Mouse (Mus musculus) heart, embryonic 11.5 days (tissue): ENCODE results near the gene Brcc3. TPM values are rescaled to one million over a fixed set of nuclear protein-coding genes. Genes with fewer than 3 reads are reported as not detected.
"Not testable (repeated sequence)": the region's sequence is repeated elsewhere in the genome, so short reads cannot be mapped to it uniquely, and the experiment has no call there.

Source experiments
- ATAC-seq: fragments of 200-750 bp; cut with Nextera tagmentation; replicated peaks from 2 replicates; pipeline ENCODE4 v1.8.0; 2017; ENCODE audit warnings: moderate library complexity; ENCODE audit not compliant: insufficient number of reproducible peaks, low FRiP score, low TSS enrichment
- H3K27ac ChIP-seq: fragments of 300-500 bp; sonication (generic); 2 replicates; pipeline ENCODE4 v1.5.1; 2014; ENCODE audit warnings: mild to moderate bottlenecking, low read depth, low read length
- H3K27me3 ChIP-seq: fragments of 300-500 bp; sonication (generic); 2 replicates; pipeline ENCODE4 v1.6.1; 2014; ENCODE audit warnings: mild to moderate bottlenecking, low read length, mixed read lengths; ENCODE audit not compliant: control insufficient read depth, insufficient read depth
- H3K36me3 ChIP-seq: fragments of 300-500 bp; sonication (generic); 2 replicates; pipeline ENCODE4 v1.6.1; 2014; ENCODE audit warnings: mild to moderate bottlenecking, low read length, moderate library complexity, mixed read lengths; ENCODE audit not compliant: control insufficient read depth, insufficient read depth
- H3K4me1 ChIP-seq: fragments of 300-500 bp; sonication (generic); 2 replicates; pipeline ENCODE4 v1.6.1; 2014; ENCODE audit warnings: low read length; ENCODE audit not compliant: control insufficient read depth, insufficient read depth
- H3K4me2 ChIP-seq: fragments of 300-500 bp; sonication (generic); 2 replicates; pipeline ENCODE4 v1.6.1; 2014; ENCODE audit warnings: mild to moderate bottlenecking, moderate library complexity
- H3K4me3 ChIP-seq: fragments of 300-500 bp; sonication (generic); 2 replicates; pipeline ENCODE4 v1.5.1; 2014; ENCODE audit warnings: low read depth, low read length
- H3K9ac ChIP-seq: fragments of 300-500 bp; sonication (generic); 2 replicates; pipeline ENCODE4 v1.6.1; 2014; ENCODE audit warnings: mild to moderate bottlenecking, low read depth, low read length, moderate library complexity
- H3K9me3 ChIP-seq: fragments of 300-500 bp; sonication (generic); replicated peaks from 2 replicates; pipeline ENCODE4 v1.6.1; 2016; ENCODE audit warnings: low read length; ENCODE audit not compliant: control insufficient read depth
- WGBS: fragments of 180-500 bp; shearing (Covaris S2); extraction: QIAGEN DNeasy Blood & Tissue Kit; methylation state at CpG from one replicate; pipeline ENCODE4 v1.1.7; 2014; ENCODE audit not compliant: insufficient replicate concordance; 5-methylcytosine and 5-hydroxymethylcytosine counted together
- polyA plus RNA-seq: library from polyadenylated mRNA; unstranded; fragments of >200 nt; fragmentation: Nextera tagmentation; extraction: Ambion mirVana; gene quantifications from 2 replicates; pipeline ENCODE4 v1.2.1, GENCODE M21; 2014

Gene Brcc3
- polyA plus RNA-seq, 1 experiment from 2014 or later = 51.8 TPM

DNA sequence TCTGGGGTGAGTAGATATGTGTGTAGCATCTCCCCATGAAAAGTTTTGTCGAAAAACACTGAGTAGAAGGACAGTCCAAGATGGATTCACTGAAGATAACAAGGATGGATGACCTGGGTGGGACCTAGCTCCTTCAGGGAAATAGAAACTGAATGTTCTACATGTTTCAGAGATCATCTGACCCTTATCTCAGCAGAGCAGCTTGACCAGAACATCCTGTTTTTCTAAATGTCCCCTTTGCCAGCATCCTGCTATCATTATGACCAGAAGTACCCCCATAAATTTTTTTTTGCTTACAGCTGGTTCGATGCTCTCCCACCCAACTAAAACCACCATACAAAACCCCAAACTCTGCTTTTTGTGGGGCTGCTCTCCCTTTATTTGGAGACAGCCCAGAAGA is 13.8 kb upstream of the Brcc3 start:
- H3K27ac ChIP-seq = no peak overlapping the region
- no peaks in the 10 kb centered on the region for H3K4me1 ChIP-seq
- no peak overlapping the region for H3K4me2 ChIP-seq
- H3K4me3 ChIP-seq = no peak overlapping the region
- H3K9me3 ChIP-seq = no peaks in the 10 kb centered on the region
- no peaks in the 10 kb centered on the region for H3K27me3 ChIP-seq
- ATAC-seq = peak; percentile 57; the same call in 1 of the 2 replicates
- H3K9ac ChIP-seq = no peak overlapping the region
- 52% methylated on average over 2 of the region's 2 CpGs for WGBS
- H3K36me3 ChIP-seq = no peaks in the 10 kb centered on the region

DNA sequence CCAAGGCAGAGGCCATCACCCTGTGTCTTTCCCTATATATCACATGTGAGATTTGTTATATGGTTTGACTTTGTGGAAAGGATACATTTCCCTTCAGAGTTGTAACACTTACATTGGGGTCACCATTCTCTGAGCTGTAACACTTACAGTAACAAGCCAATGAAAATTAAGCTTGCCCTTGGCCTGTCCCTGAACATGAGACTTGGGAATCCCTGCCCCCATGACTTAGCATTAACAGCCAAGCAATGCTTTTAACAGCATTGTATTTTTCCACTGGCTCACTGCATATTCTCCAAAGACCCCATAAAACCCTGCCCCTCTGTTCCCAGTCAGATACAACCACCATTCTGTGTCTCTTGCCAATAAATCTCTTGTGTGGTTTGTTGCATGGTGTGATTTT is 13.1 kb upstream of the Brcc3 start:
- Histone ChIP-seq H3K4me1 (no peaks in the 10 kb centered on the region), H3K4me3 (no peak overlapping the region), H3K9ac (no peak overlapping the region), H3K27ac (no peak overlapping the region), H3K4me2 (no peak overlapping the region), H3K9me3 (no peaks in the 10 kb centered on the region), H3K27me3 (no peaks in the 10 kb centered on the region), H3K36me3 (no peaks in the 10 kb centered on the region)
- ATAC-seq = no peak

DNA sequence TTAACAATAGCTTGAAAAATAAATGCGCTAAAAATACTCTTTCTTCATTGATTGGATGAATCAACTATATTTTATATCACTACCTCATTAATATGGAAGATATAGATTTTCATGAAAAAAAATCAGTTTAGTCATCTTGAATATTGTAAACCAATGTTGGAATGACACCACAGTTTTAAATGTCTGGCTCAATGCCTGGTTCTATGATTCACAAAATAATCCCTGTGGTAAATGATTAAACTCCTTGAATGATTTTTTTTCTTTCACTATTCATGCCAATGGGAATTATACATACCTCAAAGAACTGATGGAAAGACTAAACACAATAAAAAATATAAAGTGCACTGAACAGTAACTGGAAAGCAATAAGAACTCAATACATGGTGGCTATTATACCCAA is 6.7 kb upstream of the Brcc3 start:
- no peak overlapping the region for H3K27ac ChIP-seq
- no peak for ATAC-seq
- 91% methylated on average over 1 of the region's 1 CpGs for WGBS

DNA sequence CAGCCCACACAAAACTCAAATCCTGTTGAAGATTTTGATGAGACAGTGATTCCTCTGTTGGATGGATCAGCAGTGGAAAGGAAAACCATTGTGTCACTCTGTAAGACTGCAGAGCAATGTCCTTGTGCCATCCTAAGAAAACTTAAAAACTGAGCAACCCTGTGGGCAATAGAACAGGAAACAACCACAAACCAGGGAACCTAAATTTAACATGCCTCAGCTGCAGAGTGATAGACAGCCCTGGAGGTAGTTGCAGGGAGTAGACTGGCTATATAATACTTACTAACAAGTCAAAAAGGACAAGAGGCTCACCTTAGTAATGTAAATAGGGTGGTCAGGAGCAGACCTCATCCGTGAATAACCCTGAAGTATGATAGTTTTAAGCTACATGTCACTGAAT is 38.2 kb downstream of the Brcc3 start:
- Histone ChIP-seq H3K27me3 (no peaks in the 10 kb centered on the region), H3K27ac (no peak overlapping the region), H3K4me2 (no peak overlapping the region), H3K9ac (no peak overlapping the region), H3K36me3 (peaks cover 4% of the 10 kb centered on the region; the same call in 1 of the 2 replicates), H3K4me3 (no peak overlapping the region), H3K4me1 (no peaks in the 10 kb centered on the region), H3K9me3 (no peaks in the 10 kb centered on the region)
- ATAC-seq = no peak
- 87% methylated on average over 1 of the region's 1 CpGs for WGBS

More for the DNA sequence above, 6.7 kb upstream of the Brcc3 start:
- no peaks in the 10 kb centered on the region for H3K4me1 ChIP-seq
- H3K4me2 ChIP-seq = no peak overlapping the region
- H3K4me3 ChIP-seq = no peak overlapping the region
- no peaks in the 10 kb centered on the region for H3K36me3 ChIP-seq
- H3K9ac ChIP-seq = no peak overlapping the region
- no peaks in the 10 kb centered on the region for H3K9me3 ChIP-seq
- H3K27me3 ChIP-seq = no peaks in the 10 kb centered on the region

DNA sequence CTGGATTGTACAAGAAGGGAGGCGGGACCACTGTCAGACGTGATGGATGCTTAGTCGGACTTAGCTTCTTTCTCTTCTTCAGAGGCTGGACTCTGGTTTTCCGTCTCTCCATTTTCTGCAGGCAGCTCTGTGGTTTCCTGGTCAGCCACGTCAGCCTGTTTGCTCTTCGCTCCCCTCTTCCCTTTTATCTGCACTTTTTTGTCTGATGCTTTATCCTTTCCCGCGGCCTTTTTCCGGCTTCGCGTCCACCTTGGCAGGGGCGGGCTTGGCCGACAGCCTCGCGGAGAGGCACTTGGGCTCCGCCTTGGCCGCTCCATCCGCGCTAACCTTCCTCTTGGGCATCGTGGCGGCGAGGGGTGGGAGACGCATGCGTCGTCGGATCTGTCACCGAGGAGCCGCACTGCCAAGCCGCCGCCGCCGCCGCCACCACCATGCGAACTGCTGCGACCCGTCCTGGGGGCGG is 58.8 kb downstream of the Brcc3 start:
- peak; percentile 35; the same call in 1 of the 2 replicates for ATAC-seq
- H3K27ac ChIP-seq = not testable (repeated sequence)

DNA sequence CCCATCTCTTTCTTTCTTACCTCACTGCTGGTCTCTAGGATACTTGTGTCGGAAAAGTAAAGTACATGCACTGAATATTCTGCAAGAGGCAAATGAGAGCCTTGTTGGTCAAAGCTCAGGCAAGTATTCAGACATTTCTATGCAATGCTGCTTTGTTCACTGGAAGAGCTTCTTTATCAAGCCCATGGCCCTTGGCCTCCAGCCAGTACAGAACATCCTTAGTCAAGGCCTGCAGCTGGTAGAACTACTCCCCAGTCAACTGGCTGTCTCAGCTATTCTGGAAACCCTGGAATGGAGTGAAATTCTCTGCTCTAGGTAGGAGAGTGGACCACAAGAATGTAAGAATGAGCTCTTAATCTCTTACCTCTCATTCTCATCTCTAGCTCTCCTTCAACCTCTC is 73.5 kb downstream of the Brcc3 start:
- no peaks in the 10 kb centered on the region for H3K36me3 ChIP-seq
- H3K27me3 ChIP-seq = no peaks in the 10 kb centered on the region
- no peak overlapping the region for H3K4me3 ChIP-seq
- no peaks in the 10 kb centered on the region for H3K9me3 ChIP-seq
- no peak for ATAC-seq
- no peaks in the 10 kb centered on the region for H3K4me1 ChIP-seq
- no peak overlapping the region for H3K4me2 ChIP-seq
- no peak overlapping the region for H3K27ac ChIP-seq
- no peak overlapping the region for H3K9ac ChIP-seq
- 75% methylated on average over 1 of the region's 1 CpGs for WGBS

More for the DNA sequence above, 58.8 kb downstream of the Brcc3 start:
- peak overlapping the region; percentile 54 for H3K4me2 ChIP-seq
- 22% methylated on average over 37 of the region's 37 CpGs for WGBS
- H3K27me3 ChIP-seq, H3K9ac ChIP-seq, H3K9me3 ChIP-seq, H3K36me3 ChIP-seq, H3K4me1 ChIP-seq: not testable (repeated sequence)
- H3K4me3 ChIP-seq = peak overlapping the region; percentile 28

Other genes with a start within 250 kb of the Brcc3 start
- gene Fundc2, start 34.2 kb upstream of the Brcc3 start, polyA plus RNA-seq = 69.9 and 71.3 TPM in 2 replicates
- gene F8, start 34.0 kb upstream of the Brcc3 start, polyA plus RNA-seq = 1.4 and 2.5 TPM in 2 replicates
- 15.8 and 18.7 TPM in 2 replicates for gene Cmc4, start within 50 bp of the Brcc3 start, polyA plus RNA-seq
- gene Mtcp1, start within 50 bp of the Brcc3 start, polyA plus RNA-seq = 7.0 and 8.3 TPM in 2 replicates
- 179 and 180 TPM in 2 replicates for gene Vbp1, start 97.7 kb downstream of the Brcc3 start, polyA plus RNA-seq
- gene Rab39b, start 161.6 kb downstream of the Brcc3 start, polyA plus RNA-seq = 0.84 TPM in 2 replicates